Mouse (Mus musculus): Measurements from ENCODE around the gene Pradc1.

- no peak for TF ChIP-seq POLR2A (IDR thresholded peaks at IDR 0.05; ENCODE audit: low read depth, low read length)
- TF ChIP-seq CTCF (IDR thresholded peaks at IDR 0.05; ENCODE audit: extremely low read depth, insufficient read depth, insufficient read length, insufficient replicate concordance): no peak
Observed at GRCm38 (mm10) chr6:85485738-85486137, 34.0 kb upstream of the Pradc1 start.
